Mouse (Mus musculus) intestine, embryonic 16.5 days (tissue): ENCODE data around the gene Ube2c. TPM values are rescaled to one million over a fixed set of nuclear protein-coding genes. Genes with fewer than 3 reads are reported as not detected.

Source experiments
- ATAC-seq: fragments of 200-750 bp; cut with Nextera tagmentation; 2 replicates; pipeline ENCODE4 v1.8.0; 2017; ENCODE audit warnings: moderate TSS enrichment, moderate library complexity
- H3K27ac ChIP-seq: fragments of 300-500 bp; sonication (generic); 2 replicates; pipeline ENCODE4 v1.5.1; 2014; ENCODE audit warnings: mild to moderate bottlenecking, low read length
- H3K27me3 ChIP-seq: fragments of 300-500 bp; sonication (generic); replicated peaks from 2 replicates; pipeline ENCODE4 v1.6.1; 2014; ENCODE audit warnings: low read length, control low read depth, mixed read lengths; ENCODE audit not compliant: control insufficient read depth, insufficient read depth
- H3K36me3 ChIP-seq: fragments of 300-500 bp; sonication (generic); 2 replicates; pipeline ENCODE4 v1.6.1; 2014; ENCODE audit warnings: low read length, control low read depth; ENCODE audit not compliant: control insufficient read depth, insufficient read depth
- H3K4me1 ChIP-seq: fragments of 300-500 bp; sonication (generic); 2 replicates; pipeline ENCODE4 v1.6.1; 2014; ENCODE audit warnings: low read length, control low read depth, mixed read lengths; ENCODE audit not compliant: control insufficient read depth, insufficient read depth
- H3K4me2 ChIP-seq: fragments of 300-500 bp; sonication (generic); 2 replicates; pipeline ENCODE4 v1.6.1; 2014; ENCODE audit warnings: low read depth, low read length, control low read depth
- H3K4me3 ChIP-seq: fragments of 300-500 bp; sonication (generic); 2 replicates; pipeline ENCODE4 v1.5.1; 2014; ENCODE audit warnings: mild to moderate bottlenecking, low read length
- H3K9ac ChIP-seq: fragments of 300-500 bp; sonication (generic); 2 replicates; pipeline ENCODE4 v1.6.1; 2014; ENCODE audit warnings: low read depth, low read length
- H3K9me3 ChIP-seq: fragments of 300-500 bp; sonication (generic); 2 replicates; pipeline ENCODE4 v1.6.1; 2016; ENCODE audit warnings: low read length, control low read depth; ENCODE audit not compliant: control insufficient read depth
- WGBS: fragments of 180-500 bp; shearing (Covaris S2); extraction: QIAGEN DNeasy Blood & Tissue Kit; methylation state at CpG from one replicate; pipeline ENCODE4 v1.1.7; 2014; 5-methylcytosine and 5-hydroxymethylcytosine counted together
- polyA plus RNA-seq: library from polyadenylated mRNA; unstranded; fragments of >200 nt; fragmentation: Nextera tagmentation; extraction: Ambion mirVana; gene quantifications from 2 replicates; pipeline ENCODE4 v1.2.1, GENCODE M21; 2015

Gene Ube2c
- polyA plus RNA-seq, 1 experiment from 2014 or later, result 426 TPM

- Histone ChIP-seq H3K27ac (no peak overlapping the region), H3K27me3 (no peaks in the 10 kb centered on the region), H3K4me2 (no peak overlapping the region), H3K9me3 (no peaks in the 10 kb centered on the region), H3K9ac (no peak overlapping the region), H3K36me3 (peaks cover 15% of the 10 kb centered on the region), H3K4me1 (peaks cover 13% of the 10 kb centered on the region), H3K4me3 (no peak overlapping the region)
- no peak for ATAC-seq
- WGBS, result 84% methylated on average over 6 of the region's 6 CpGs
Measured at GRCm38 (mm10) chr2:164821060-164821459, 51.4 kb downstream of the Ube2c start.

- Histone ChIP-seq H3K9ac (peak within 1 kb of the TSS; percentile 68), H3K27me3 (no peaks in the 10 kb centered on the region), H3K4me1 (peaks cover 7% of the 10 kb centered on the region), H3K9me3 (no peaks in the 10 kb centered on the region), H3K27ac (peak within 1 kb of the TSS; percentile 64), H3K4me2 (peak within 1 kb of the TSS; percentile 64), H3K4me3 (peak within 1 kb of the TSS; percentile 73), H3K36me3 (peaks cover 21% of the 10 kb centered on the region)
- 1% methylated on average over 32 of the region's 32 CpGs for WGBS
- ATAC-seq, result peak; percentile 100
Measured at GRCm38 (mm10) chr2:164822636-164823165, 53.0 kb downstream of the Ube2c start, which contains the start of gene Zswim1. Zswim1 (plus strand) TSS chr2:164822686.

- under 1% methylated on average over 10 of the region's 10 CpGs for WGBS
- peak; percentile 80 for ATAC-seq
Measured at GRCm38 (mm10) chr2:164823181-164823585, 53.5 kb downstream of the Ube2c start.

GRCm38 (mm10) chr2:164823969-164824368 is 54.3 kb downstream of the Ube2c start:
- no peaks in the 10 kb centered on the region for H3K9me3 ChIP-seq
- no peak for ATAC-seq
- H3K4me2 ChIP-seq, result no peak overlapping the region
- H3K36me3 ChIP-seq, result peaks cover 21% of the 10 kb centered on the region
- 88% methylated on average over 4 of the region's 4 CpGs for WGBS
- H3K9ac ChIP-seq, result no peak overlapping the region
- peaks cover 6% of the 10 kb centered on the region for H3K4me1 ChIP-seq
- H3K27ac ChIP-seq, result no peak overlapping the region
- no peaks in the 10 kb centered on the region for H3K27me3 ChIP-seq
- no peak overlapping the region for H3K4me3 ChIP-seq

More at GRCm38 (mm10) chr2:164823181-164823585, 53.5 kb downstream of the Ube2c start:
- H3K36me3 ChIP-seq, result peaks cover 21% of the 10 kb centered on the region
- H3K27ac ChIP-seq, result peak overlapping the region; percentile 64
- no peaks in the 10 kb centered on the region for H3K27me3 ChIP-seq
- no peaks in the 10 kb centered on the region for H3K9me3 ChIP-seq
- H3K4me1 ChIP-seq, result peaks cover 6% of the 10 kb centered on the region
- peak overlapping the region; percentile 73 for H3K4me3 ChIP-seq
- H3K4me2 ChIP-seq, result peak overlapping the region; percentile 64
- peak overlapping the region; percentile 68 for H3K9ac ChIP-seq

- 95% methylated on average over 17 of the region's 17 CpGs for WGBS
- H3K27me3 ChIP-seq, result no peaks in the 10 kb centered on the region
- H3K9ac ChIP-seq, result no peak overlapping the region
- no peak overlapping the region for H3K27ac ChIP-seq
- no peaks in the 10 kb centered on the region for H3K9me3 ChIP-seq
- no peak overlapping the region for H3K4me3 ChIP-seq
- no peak overlapping the region for H3K4me2 ChIP-seq
- peaks cover 21% of the 10 kb centered on the region for H3K36me3 ChIP-seq
- H3K4me1 ChIP-seq, result peaks cover 6% of the 10 kb centered on the region
- ATAC-seq, result no peak
Measured at GRCm38 (mm10) chr2:164825521-164825920, 55.8 kb downstream of the Ube2c start.

GRCm38 (mm10) chr2:164827146-164827850 is 57.6 kb downstream of the Ube2c start:
- no peak for ATAC-seq
- no peak overlapping the region for H3K9ac ChIP-seq
- no peak overlapping the region for H3K4me2 ChIP-seq
- H3K4me3 ChIP-seq, result no peak overlapping the region
- peaks cover 18% of the 10 kb centered on the region for H3K36me3 ChIP-seq
- H3K27me3 ChIP-seq, result no peaks in the 10 kb centered on the region
- peaks cover 6% of the 10 kb centered on the region for H3K4me1 ChIP-seq
- H3K27ac ChIP-seq, result no peak overlapping the region
- WGBS, result 88% methylated on average over 16 of the region's 16 CpGs
- no peaks in the 10 kb centered on the region for H3K9me3 ChIP-seq

Other genes with a start within 250 kb of the Ube2c start
- gene Wfdc2, start 207.5 kb upstream of the Ube2c start, polyA plus RNA-seq, result 36.8 and 42.4 TPM in 2 replicates
- gene Spint3, start 196.4 kb upstream of the Ube2c start, polyA plus RNA-seq, result not detected in 2 replicates
- gene Wfdc6a, start 184.5 kb upstream of the Ube2c start, polyA plus RNA-seq, result 0.59 and 1.4 TPM in 2 replicates
- not detected in 2 replicates for gene Eppin, start 176.3 kb upstream of the Ube2c start, polyA plus RNA-seq
- gene Wfdc6b, start 156.4 kb upstream of the Ube2c start, polyA plus RNA-seq, result not detected in 2 replicates
- gene Wfdc8, start 156.3 kb upstream of the Ube2c start, polyA plus RNA-seq, result not detected in 2 replicates
- gene Wfdc16, start 131.1 kb upstream of the Ube2c start, polyA plus RNA-seq, result not detected in 2 replicates
- 0.34 TPM in 1 of 2 replicates, not detected in the other for gene Wfdc10, start 113.9 kb upstream of the Ube2c start, polyA plus RNA-seq
- not detected in 2 replicates for gene Wfdc9, start 113.3 kb upstream of the Ube2c start, polyA plus RNA-seq
- gene Wfdc11, start 95.8 kb upstream of the Ube2c start, polyA plus RNA-seq, result not detected in 2 replicates
- 0.17 and 0.21 TPM in 2 replicates for gene Wfdc13, start 84.8 kb upstream of the Ube2c start, polyA plus RNA-seq
- gene Spint4, start 71.4 kb upstream of the Ube2c start, polyA plus RNA-seq, result not detected in 2 replicates
- gene Spint5, start 54.6 kb upstream of the Ube2c start, polyA plus RNA-seq, result not detected in 2 replicates
- 1.3 and 1.8 TPM in 2 replicates for gene Wfdc3, start 24.0 kb upstream of the Ube2c start, polyA plus RNA-seq
- 55.9 and 56.9 TPM in 2 replicates for gene Dnttip1, start 23.9 kb upstream of the Ube2c start, polyA plus RNA-seq
- 3.2 and 3.9 TPM in 2 replicates for gene Tnnc2, start 10.1 kb downstream of the Ube2c start, polyA plus RNA-seq
- 18.3 and 19.6 TPM in 2 replicates for gene Snx21, start 15.9 kb downstream of the Ube2c start, polyA plus RNA-seq
- gene Acot8, start 35.0 kb downstream of the Ube2c start, polyA plus RNA-seq, result 37.5 and 39.5 TPM in 2 replicates
- 9.3 and 10.3 TPM in 2 replicates for gene Zswim3, start 35.2 kb downstream of the Ube2c start, polyA plus RNA-seq
- 11.7 and 13.4 TPM in 2 replicates for gene Zswim1, start 52.8 kb downstream of the Ube2c start, polyA plus RNA-seq
- not detected in 2 replicates for gene Spata25, start 58.6 kb downstream of the Ube2c start, polyA plus RNA-seq
- 418 and 551 TPM in 2 replicates for gene Ctsa, start 63.0 kb downstream of the Ube2c start, polyA plus RNA-seq
- 6.1 and 7.5 TPM in 2 replicates for gene Neurl2, start 63.6 kb downstream of the Ube2c start, polyA plus RNA-seq
- gene Pltp, start 87.8 kb downstream of the Ube2c start, polyA plus RNA-seq, result 31.4 and 31.5 TPM in 2 replicates
- 57.9 and 64.0 TPM in 2 replicates for gene Pcif1, start 109.4 kb downstream of the Ube2c start, polyA plus RNA-seq
- gene Zfp335, start 141.9 kb downstream of the Ube2c start, polyA plus RNA-seq, result 9.6 and 10.5 TPM in 2 replicates
- gene Mmp9, start 170.9 kb downstream of the Ube2c start, polyA plus RNA-seq, result 7.6 and 9.3 TPM in 2 replicates
- gene Slc12a5, start 190.9 kb downstream of the Ube2c start, polyA plus RNA-seq, result 0.23 and 0.32 TPM in 2 replicates